8 mouse cellular contexts compared by ENCODE assay signal in genomic region chr7:110774077-110774476, GRCm38 (mm10). TPM values are rescaled to one million over a fixed set of nuclear protein-coding genes. Genes with fewer than 3 reads are reported as not detected.
DNase-seq lines count a peak whose midpoint lies in the region; ATAC-seq lines count a peak whose summit lies in the region.

No protein-coding gene starts in this region.

- peak; percentile 64 for DNase-seq in adrenal gland, postnatal 14 days
- no peak for DNase-seq in adrenal gland, postnatal 4 days (ENCODE audit: low spot score in 2 of 2)
- DNase-seq in neural tube, embryonic 10.5 days (ENCODE audit: extremely low spot score, low spot score) = no peak
- no peak for DNase-seq in heart, embryonic 10.5 days (ENCODE audit: low spot score)
- peak; percentile 56 to 79 for DNase-seq in layer of hippocampus, postnatal 14 days (ENCODE audit: low spot score in 2 of 2)
- peak; percentile 45 to 77 for DNase-seq in spleen, postnatal 4 days (ENCODE audit: low spot score in 2 of 2)
- no peak for DNase-seq in retina, embryonic 14.5 days (ENCODE audit: low spot score)

- H3K4me2 ChIP-seq in neural tube, embryonic 13.5 days = peak overlapping the region; percentile 24; the same call in 1 of the 2 replicates

- no peak for ATAC-seq in neural tube, embryonic 13.5 days (ENCODE audit: low read depth)

- H3K9ac ChIP-seq in neural tube, embryonic 13.5 days = 0 out of 2 replicates have a peak overlapping the region, but pooled peaks have one; percentile 22

- peaks cover 11% of the 10 kb centered on the region for H3K4me1 ChIP-seq in neural tube, embryonic 13.5 days (replicated peaks)
- H3K4me1 ChIP-seq in heart, embryonic 10.5 days = peaks cover 59% of the 10 kb centered on the region

- H3K9me3 ChIP-seq in neural tube, embryonic 13.5 days = no peaks in the 10 kb centered on the region
- no peaks in the 10 kb centered on the region for H3K9me3 ChIP-seq in heart, embryonic 10.5 days

- no peaks in the 10 kb centered on the region for H3K36me3 ChIP-seq in neural tube, embryonic 13.5 days
- H3K36me3 ChIP-seq in heart, embryonic 10.5 days = no peaks in the 10 kb centered on the region

- H3K27me3 ChIP-seq in neural tube, embryonic 13.5 days = peaks cover 9% of the 10 kb centered on the region
- H3K27me3 ChIP-seq in heart, embryonic 10.5 days (ENCODE audit: insufficient read depth, poor library complexity, severe bottlenecking) = peaks cover 15% of the 10 kb centered on the region

- no peak overlapping the region for H3K4me3 ChIP-seq in neural tube, embryonic 13.5 days
- peak overlapping the region; percentile 40 for H3K4me3 ChIP-seq in heart, embryonic 10.5 days

- 74% methylated on average over 1 of the region's 1 CpGs for WGBS in neural tube, embryonic 13.5 days
- WGBS in heart, embryonic 10.5 days = 53% methylated on average over 1 of the region's 1 CpGs

- H3K27ac ChIP-seq in neural tube, embryonic 13.5 days (replicated peaks) = peak overlapping the region; percentile 33; the same call in 1 of the 2 replicates
- peak overlapping the region; percentile 78 for H3K27ac ChIP-seq in heart, embryonic 10.5 days

RNA-seq across cellular contexts. Expression of gene Ampd3, which starts 6.1 kb away (rescaled TPM):
- total RNA-seq in adrenal gland, postnatal 14 days (2021) = 22.9 and 32.8 TPM in 2 replicates
- 10 to 100 TPM; 28.6 to 34.2 TPM for total RNA-seq in adrenal gland, postnatal 4 days (2021)
- 5.2 and 5.4 TPM in 2 replicates for polyA plus RNA-seq in neural tube, embryonic 13.5 days (2015; fragmentation: Nextera tagmentation; extraction: Ambion mirVana)
- polyA plus RNA-seq in heart, embryonic 10.5 days (2016; fragmentation: Nextera tagmentation; extraction: Ambion mirVana) = 4.9 and 5.7 TPM in 2 replicates
- 10 to 100 TPM; 28.2 to 29.9 TPM for total RNA-seq in layer of hippocampus, postnatal 14 days (2021)

Comparison
In these comparisons a context has a peak if more than half of its experiments do, and no peak if none do; other contexts are left out.
1. DNase-seq: peak in adrenal gland, postnatal 14 days (single experiment), layer of hippocampus, postnatal 14 days (2 of 2) and spleen, postnatal 4 days (2 of 2); none in adrenal gland, postnatal 4 days (0 of 2), neural tube, embryonic 10.5 days (single experiment), heart, embryonic 10.5 days (single experiment) and retina, embryonic 14.5 days (single experiment).